Mouse (Mus musculus) embryo, embryonic 10 days (tissue): Measurements from ENCODE around the gene Ncln.

Experiments
- DNase-seq: peaks from one replicate; pipeline ENCODE4 v3.0.0-alpha.2; 2015; ENCODE audit warnings: low spot score

Ncln gene

DNA sequence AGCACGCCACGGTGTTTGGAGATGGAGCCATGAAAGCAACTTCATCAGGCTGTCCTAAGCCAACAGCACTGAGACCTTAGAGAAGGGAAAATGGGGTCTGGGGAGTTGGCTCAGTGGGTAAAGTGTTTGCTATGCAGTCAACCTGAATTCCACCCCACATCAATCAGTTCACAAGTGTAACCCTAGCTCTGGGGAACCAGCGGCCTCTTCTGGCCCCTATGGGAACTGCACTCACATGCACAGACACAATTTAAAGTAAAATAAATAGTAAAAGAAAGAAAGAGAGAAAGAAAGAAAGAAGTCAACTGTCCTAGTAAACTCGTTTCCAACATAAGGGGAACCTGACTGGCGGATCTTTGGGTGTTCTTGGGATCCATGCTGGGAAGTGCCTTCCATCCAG lies 17.6 kb upstream of the Ncln start:
- DNase-seq: no peak

DNA sequence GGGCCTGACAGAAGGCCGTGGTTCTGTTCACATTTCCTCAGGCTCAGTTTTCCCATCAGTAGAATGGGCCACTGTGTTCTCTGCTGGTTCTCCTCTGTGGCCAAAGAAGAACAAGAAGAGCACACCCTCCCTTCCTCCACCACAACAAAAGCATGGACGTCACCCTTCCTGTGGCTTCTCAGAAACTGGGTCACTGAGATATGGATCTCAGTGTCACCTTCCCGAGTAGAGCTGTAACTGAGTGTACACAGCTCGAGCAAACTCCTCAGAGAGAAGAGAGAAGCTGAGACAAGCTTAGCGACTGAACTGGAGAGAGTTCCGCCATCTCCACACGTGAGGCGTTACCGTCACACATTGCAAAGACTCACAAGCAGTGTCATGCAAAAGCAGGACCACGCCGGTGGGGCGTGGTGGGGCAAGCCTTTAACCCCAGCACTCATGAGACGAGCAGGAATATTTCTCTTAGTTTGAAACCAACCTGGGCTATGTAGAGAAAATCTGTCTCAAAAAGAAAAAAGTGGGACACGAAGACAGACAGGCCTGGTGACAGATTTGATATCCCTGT lies 14.1 kb upstream of the Ncln start:
- no peak for DNase-seq

DNA sequence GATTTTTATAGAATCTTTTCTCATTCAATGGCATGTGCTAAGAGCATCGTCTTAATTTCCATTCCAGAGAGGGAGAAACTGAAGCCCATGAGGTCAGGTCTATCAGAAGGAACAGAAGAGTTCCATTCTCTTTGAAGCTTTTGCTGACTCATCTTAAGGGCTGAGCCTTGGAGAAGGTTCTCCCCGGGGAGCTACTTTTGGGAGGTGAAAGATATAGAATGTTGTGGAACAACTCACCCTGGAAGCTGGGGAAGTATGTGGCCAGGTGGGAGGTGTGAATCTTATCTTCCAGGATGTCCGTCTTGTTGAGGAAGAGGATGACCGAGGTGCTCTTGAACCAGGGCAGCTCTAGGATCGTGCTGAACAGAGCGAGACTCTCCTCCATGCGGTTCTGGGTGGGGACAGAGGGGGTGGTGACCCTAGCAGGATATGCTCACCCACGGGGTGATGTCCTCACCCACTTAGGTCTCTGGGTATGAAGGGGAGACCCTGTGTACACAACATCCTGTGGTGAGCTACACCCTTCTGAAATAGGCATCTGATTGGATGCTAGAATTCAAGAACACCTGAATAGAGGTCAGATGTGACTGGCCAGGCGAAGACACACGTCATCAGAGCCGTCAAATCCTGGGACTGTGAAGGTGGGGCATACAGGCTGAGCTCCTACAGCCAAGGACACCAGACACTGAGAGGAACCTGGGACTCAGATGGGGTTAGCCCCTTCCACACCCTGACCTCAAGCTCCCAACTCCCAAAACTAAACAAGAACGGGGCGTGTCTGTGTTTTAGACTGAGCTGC lies 11.7 kb upstream of the Ncln start:
- DNase-seq: no peak

DNA sequence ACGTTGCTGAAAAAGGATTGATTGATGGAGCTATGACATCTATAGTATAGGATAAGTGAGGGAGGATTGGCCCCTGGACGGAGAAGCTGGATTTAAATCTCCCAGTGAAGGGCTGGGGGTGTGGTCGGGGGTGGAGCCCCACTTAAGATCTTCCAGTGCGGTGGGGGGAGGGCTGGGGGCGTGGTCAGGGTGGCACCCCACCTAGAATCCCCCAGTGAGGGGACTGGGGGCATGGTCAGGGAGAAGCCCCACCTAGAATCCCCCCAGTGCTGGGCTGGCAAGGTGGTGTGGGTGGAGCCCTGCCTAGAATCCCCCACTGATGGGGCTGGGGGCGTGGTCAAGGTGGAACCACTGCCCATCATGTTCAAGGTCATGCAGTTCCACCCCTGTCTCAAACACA lies 10.9 kb upstream of the Ncln start:
- DNase-seq: no peak

DNA sequence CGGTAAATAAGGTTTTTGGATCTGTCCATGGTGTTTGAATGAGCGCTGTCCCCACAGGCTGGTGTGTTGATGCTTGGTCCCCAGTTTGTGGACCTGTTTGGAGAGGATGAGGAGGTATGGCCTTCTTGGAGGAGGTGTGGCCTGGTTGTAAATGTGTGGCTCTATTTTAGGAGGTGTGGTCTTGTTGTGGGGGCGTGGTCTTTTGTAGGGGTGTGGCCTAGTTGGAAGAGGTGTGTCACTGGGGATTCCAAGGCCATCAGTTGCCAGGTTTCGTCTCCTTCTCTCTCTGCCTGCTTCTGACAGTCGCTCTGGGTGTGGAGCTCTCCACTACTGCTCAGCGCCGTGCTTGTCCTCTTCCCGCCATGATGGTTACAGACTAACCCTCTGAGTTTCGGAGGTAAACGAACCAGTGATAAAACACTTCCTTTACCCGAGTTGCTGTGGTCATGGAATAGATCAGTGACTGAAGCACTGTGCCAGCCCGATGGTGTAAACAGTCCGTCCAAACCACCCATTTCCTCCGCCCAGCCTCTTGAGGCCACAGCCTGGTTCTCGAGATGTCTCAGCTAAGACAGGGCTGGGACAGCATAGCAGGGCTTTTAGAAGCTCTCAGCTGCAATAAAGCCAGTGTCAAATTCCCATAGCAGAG lies 8.9 kb upstream of the Ncln start:
- DNase-seq: no peak

DNA sequence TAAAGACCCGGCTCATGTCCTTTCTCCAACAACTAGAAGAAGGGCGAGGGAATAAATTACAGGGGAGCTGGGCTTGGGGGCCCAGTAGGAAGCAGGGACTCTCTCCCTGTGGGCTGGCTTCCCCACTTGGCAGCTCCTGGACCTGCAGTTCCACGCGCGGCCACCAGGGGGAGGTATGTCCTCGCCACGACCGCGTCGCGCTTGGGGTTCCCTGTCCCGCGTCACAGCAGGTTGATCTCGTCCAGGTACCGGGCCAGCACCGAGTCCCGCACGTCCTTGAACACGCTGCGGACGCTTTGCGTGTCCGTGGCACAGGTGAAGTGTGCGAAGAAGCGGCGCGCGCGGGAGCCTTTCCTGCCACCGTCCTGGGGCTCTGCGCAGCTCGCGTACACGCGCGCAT lies 6.5 kb upstream of the Ncln start:
- peak; percentile 87 for DNase-seq

DNA sequence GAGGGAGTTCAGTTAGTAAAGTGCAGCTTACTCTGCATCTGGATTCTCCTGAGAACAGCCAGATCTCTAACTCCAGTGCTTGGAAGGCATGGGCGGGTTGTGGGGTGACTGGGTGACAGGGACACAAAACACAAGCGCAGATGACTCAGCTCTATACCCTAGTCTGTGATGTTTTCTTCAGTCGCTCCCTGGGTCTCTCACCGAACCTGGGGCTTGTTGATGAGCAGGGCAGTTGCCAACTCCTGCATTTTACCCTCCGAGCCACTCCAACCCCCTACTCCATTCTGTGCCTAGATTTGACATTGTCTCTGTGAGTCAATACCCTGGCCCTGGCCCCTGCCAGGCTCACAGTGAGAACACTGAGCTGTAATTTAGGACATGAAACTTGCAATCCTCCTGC lies 5.7 kb upstream of the Ncln start:
- DNase-seq: no peak

DNA sequence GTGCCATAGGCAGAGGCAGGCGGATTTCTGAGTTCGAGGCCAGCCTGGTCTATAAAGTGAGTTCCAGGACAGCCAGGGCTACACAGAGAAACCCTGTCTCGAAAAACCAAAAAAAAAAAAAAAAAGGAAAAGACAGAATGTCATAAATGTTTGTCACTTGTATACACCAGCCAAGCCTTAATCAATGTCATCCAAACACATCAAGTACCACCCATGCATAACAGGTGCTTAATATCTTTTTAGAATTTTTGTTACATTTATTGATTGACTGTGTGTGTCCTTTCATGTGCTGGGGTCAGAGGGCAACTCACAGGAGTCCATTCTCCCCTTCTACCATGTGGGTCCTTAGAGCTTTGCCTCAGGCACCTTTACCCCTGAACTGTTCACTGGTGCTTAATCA lies 3.8 kb upstream of the Ncln start, which contains the start of gene S1pr4:
Gene S1pr4, minus strand, starts transcription at position 101 of the 400 bp plus-strand sequence.
- no peak for DNase-seq

DNA sequence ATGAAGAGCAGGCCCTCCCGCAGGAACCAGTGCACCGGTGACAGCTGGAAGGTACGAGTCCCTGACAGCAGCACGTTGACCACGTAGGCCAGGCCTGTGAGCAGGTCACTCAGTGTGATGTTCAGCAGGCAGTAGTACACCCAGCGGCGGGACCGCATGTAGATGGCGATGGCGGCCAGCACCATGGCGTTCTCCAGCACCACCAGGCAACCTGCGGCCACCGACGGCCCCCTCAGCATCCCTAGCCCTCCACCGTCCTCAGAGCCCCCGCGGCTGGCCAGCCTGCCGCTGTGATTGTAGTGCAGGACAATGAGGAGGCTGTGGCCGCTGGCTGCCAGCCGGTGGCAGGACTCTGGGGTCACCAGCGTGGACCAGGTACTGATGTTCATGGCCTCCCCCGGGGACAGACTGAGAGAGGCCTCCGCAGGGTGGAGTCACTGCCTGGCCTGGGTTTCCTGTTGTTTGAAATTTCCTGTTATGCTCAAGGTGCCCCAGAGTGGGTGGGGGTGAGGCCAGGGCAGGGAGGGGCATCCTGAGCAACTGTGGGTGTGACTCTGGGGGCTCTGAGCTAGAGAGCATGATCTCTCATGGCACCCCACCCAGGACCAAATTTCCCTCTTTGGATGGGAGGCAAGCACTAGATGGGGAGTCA lies 3.2 kb upstream of the Ncln start:
- DNase-seq: no peak

DNA sequence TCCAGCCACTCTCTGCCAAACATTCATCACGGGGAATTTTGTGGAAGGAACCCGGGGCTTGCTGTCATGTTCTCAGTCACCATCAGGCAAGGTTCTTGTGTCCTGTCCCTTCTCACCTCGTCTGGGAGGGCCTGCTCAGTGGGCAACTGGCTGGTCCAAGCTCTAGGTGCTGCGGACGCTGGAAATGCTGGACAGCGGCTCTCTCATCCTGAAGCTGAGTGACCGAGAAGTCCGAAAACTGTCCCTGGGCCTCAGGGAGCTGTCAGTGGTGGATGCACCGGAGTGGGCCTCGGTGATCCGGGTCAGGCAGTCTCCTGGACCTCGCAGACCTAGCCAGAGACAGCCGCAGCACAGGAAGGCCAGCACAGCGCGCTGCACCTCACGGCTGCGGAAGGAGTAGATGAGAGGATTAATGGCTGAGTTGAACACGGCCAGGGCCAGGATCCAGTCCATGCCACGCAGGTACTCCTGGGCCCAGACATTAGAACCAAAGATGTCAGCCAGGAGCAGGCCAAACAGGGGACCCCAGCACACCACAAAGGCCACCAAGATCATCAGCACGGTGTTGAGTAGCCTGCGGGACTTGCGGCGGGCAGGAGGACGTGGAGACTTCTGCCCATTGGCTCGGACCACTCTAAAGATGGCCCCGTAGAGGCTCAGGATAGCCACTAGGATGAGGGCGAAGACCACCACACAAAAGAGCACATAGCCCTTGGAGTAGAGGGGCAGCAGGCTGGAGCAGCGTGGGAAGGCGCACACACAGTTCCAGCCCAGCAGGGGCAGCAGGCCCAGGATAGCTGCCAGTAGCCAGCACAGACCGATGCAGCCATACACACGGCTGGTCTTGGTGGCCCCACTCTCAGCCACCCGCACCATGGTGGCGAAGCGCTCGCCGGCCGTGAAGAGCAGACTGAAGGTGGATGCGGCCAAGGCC lies 2.4 kb upstream of the Ncln start:
- DNase-seq: no peak

DNA sequence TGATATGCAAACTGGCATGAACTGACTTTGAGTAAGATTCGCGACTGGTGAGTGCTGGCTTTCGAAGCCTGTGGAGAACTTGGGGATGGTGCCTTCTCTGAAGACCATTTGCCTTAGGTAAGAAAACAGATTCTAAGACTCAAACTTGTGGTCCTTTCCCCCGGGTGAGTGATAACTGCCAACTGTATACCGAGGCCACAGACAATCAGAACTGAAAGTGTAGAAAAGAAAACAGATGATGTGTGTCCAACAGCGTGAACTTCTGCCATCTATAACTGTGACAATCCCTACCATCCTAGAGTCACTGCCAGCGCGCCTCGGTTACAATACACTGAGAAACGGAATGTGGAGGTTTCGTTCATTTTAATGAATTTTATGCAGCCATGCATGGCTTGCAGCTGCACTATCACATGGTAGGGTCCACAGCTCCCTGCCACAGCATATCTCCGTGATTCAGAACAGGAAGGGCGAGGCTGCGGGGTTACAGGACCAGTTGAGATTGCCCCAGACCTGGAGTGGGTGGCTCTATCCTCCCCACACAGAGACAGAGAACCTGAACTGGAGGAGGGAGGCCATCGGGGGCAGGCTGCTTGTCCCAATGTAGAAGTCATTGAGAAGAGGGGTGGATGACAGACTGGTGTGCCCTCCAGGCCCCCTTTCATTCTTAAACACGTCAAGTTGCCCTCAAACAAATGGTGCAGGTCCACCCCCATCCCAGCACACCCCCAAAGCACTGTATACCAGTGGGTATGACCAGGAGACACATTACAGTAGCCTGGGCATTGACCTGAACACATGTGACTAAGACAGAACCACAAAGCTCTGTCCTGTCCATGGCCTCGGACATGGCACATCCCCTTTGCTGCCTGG lies 1.4 kb upstream of the Ncln start:
- DNase-seq: no peak

DNA sequence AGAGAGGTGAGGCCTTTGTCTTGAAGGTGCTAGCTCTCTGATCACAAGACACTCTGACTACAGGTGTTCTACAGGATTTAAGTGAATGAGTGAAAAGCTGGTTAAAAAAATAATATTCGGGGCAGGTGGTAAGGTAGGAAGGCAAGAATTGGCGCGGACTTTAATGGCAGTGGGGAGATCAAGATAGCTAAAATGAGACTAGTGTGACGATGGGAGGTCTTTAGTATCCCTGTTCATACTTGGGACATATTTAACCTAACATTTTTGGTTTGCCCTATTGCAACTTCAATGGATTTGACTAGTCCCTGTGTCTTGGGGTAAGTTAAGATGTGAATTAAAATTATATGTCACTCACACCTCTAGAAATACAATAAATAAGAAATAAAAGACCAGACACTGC lies 777 bp upstream of the Ncln start:
- no peak for DNase-seq

DNA sequence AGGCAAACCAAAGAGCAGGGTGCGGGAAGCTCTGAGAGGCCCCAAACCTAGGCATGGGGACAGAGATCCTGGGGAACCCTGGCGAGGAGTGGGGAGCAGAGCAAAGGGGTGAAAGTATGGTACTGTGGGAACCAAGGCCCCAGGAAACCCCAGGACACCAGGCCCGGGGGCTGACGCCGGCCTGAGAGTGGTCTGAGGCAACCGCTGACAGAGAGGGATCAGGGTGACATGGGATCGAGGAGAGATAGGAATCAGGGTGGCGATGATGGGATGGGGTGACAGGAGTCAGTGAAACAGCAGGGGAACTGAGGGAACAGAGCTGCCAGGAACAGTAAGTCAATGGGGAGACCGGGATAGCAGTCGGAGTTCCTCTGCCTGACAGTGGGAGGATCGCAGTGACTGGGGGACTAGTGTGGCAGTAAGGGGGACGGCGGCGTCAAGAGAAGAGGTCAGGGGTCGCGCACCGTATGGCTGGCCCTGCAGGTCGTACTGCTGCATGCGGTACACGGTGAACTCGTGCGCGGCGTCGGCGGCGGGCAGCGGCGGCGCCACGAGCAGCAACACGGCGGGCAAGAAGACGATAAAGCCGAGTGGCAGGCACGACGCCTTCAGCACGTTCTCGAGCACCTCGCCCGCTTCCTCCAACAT lies 452 bp downstream of the Ncln start:
- no peak for DNase-seq

DNA sequence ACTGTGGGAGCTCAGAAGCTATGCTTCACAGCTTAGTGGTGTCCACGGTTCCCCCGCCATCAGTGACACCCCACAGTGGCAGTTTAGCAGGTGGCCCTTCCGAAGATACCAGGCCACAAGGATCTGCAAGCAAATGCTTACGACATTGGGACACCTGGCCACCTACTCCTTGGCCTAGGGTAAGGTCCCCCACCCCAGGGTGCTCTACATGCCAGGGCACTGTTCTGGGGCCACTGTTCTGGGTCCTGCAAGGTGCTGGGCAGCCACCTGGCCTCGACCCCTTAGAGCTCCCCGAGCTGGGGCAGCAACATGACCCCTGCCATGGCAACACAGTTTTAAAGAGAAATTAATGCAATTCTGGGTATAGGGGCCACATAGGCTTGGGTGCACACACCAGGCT lies 1.0 kb downstream of the Ncln start:
- no peak for DNase-seq

DNA sequence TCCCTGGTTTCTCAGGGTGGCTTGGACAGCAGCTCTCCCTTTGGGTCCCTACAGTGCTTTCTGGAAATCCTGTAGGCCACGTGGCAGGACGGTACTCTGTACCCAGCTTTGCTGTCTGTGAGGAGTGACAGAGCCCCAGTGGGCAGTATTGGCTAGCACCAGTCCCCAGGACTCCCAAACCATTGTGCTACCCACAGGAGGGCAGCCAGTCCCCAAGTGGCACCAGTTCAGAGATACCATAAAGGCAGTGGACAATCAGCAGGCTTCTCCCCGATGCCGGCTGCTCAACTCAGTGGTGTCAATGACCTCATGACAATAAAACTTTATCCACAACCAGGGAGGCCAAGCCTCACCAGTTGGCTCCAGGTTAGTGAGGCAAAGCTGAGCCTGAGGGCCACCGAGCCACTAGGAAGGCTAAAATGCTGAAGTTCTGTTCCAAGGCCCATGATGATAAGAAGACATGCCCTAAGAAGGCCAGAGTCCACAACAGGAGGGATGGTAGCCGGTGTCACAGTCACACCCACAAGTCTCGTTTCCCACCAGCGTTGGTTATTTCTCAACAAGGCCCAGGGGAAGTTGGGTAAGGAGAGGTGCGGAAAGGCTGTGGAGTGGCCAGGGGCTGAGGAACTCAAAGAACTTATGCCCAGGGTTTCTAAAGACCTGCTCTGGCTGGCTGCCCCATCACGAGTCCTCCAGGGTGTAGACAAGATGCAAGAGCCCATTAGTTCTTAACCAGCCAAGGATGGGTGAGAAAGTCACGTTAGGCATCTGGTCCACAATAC lies 1.7 kb downstream of the Ncln start:
- DNase-seq: no peak

DNA sequence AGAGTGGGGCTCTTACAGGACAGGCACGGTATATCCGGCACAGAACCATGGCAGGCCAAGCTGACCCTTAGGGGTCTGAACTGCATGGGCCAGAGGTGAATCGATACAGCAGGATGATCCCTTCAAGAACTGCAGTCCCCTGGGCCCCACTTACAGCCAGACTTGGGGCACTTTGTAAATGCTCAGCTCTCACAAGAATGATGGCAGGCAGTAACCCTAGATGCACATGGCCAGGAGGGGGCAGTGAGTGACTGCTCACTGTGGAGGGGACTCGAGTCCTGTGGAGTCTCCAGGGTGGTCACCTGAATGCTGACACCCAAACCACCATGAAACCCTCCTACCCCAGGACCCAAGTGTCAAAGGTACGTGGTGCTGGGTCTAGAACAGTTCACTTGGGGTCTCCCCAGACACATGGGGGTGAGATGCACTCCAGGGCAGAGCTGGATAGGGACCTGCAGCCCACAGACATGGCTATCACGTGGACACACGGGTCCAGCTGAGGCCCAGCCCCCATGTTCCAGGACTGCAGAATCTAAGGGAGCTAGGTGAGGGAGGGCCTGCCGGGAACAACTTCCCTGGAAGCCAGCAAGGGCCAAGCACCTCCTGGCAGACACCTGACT lies 2.5 kb downstream of the Ncln start:
- DNase-seq: no peak

DNA sequence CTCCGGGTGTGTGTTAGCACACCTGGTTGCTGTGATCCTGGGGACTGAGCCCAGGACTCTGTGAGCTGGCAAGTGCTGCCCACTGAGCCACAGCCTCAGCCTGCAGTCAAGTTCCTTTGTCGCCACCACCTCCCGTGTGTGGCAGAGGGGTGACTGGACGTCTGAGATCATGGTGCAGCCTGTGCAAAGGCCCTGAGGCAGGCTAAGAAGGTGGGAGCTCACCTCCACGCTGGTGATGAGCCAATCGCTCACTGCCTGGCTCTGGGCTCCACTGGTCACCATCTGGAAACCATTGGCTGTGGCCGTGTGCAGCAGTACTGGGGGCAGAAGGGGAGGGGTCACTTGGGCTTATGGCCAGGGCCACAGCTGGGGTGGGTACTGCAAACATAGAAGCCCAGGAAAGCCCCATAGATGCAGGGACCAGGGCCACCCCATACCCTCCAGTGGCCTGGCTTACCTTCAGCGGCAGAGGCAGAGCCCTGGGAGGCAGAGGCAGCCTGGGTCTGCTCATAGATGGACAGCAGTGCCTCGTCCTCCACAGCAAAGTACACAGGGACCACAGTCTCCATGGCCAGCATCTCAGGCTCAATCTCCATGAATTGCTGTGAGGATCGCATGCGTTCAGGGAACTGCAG lies 3.5 kb downstream of the Ncln start:
- no peak for DNase-seq

DNA sequence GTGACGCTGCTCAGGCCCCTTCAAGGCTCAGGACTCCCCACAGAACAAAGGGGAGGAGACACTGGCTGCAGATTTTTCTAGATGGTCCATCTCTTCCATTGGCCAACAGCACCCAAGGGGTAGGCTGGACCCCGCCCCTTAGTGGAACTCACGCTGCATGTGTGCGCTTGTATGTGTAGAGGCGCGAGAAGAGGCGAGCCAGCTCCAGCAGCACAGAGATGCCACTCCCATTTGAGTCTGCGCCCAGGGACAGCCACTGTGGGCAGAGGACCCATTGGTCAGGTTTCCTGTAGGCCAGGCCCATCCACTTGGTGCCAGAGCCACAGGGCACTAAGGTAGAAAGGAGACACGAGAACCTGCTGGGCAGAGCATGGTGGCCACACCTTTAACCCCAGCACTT lies 5.2 kb downstream of the Ncln start:
- no peak for DNase-seq

DNA sequence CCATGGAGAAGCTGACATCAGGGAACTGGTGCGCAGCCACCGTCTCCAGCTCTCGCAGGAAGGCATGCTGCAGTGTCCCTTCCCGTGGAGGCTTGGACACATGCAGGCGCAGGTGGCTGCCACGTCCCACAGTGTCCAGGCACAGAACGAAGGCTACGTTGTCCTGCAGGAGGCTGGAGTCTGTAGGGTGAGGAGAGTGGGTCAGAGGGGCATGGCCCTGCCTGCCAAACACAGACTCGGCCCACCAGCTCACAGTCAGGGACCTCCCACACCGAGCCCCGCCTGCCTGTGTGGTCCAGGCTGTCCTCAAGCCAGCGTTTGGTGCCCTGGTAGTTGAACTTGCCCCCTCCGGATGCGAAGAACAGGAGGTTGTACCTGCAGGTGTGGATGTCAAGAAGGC lies 6.3 kb downstream of the Ncln start:
- no peak for DNase-seq
